ENCODE assay signal across 11 mouse cellular contexts in genomic region chr14:25243289-25243688, GRCm38 (mm10).
DNase-seq lines count a peak whose midpoint lies in the region; ATAC-seq lines count a peak whose summit lies in the region.
"Had no signal": no experiment of that assay in that cellular context is flagged by ENCODE, and none has a peak within 500 bp of the region (broad histone marks: within the 10 kb centered on the region; RNA-seq: fewer than 3 reads in every experiment).

No protein-coding gene starts in this region.

- H3K36me3 ChIP-seq in forebrain, embryonic 14.5 days (ENCODE audit: control insufficient read depth, insufficient read depth, low read length) = no peaks in the 10 kb centered on the region
- no peaks in the 10 kb centered on the region for H3K36me3 ChIP-seq in forebrain, embryonic 11.5 days (ENCODE audit: control insufficient read depth, insufficient read depth, low read length)
- no peaks in the 10 kb centered on the region for H3K36me3 ChIP-seq in intestine, embryonic 15.5 days
- no peaks in the 10 kb centered on the region for H3K36me3 ChIP-seq in neural tube, embryonic 13.5 days

- peak; percentile 20; the same call in 1 of the 2 replicates for ATAC-seq in forebrain, embryonic 14.5 days
- ATAC-seq in forebrain, embryonic 11.5 days (replicated peaks; ENCODE audit: low FRiP score) = no peak
- ATAC-seq in intestine, embryonic 15.5 days = 0 out of 2 replicates have a peak, but pooled peaks have one; percentile 55
- ATAC-seq in neural tube, embryonic 13.5 days (ENCODE audit: low read depth) = peak; percentile 82

- H3K9ac ChIP-seq in forebrain, embryonic 14.5 days (ENCODE audit: low read length) = no peak overlapping the region
- H3K9ac ChIP-seq in forebrain, embryonic 11.5 days (ENCODE audit: low read length) = no peak overlapping the region
- no peak overlapping the region for H3K9ac ChIP-seq in intestine, embryonic 15.5 days
- no peak overlapping the region for H3K9ac ChIP-seq in neural tube, embryonic 13.5 days

- WGBS in forebrain, embryonic 14.5 days = 16% methylated on average over 4 of the region's 4 CpGs
- 56% methylated on average over 4 of the region's 4 CpGs for WGBS in forebrain, embryonic 11.5 days
- 17% methylated on average over 4 of the region's 4 CpGs for WGBS in intestine, embryonic 15.5 days
- 14% methylated on average over 4 of the region's 4 CpGs for WGBS in neural tube, embryonic 13.5 days

- no peaks in the 10 kb centered on the region for H3K4me1 ChIP-seq in forebrain, embryonic 14.5 days (ENCODE audit: control insufficient read depth, insufficient read depth, low read length)
- H3K4me1 ChIP-seq in forebrain, embryonic 11.5 days (replicated peaks; ENCODE audit: control insufficient read depth, insufficient read depth, low read length) = no peaks in the 10 kb centered on the region
- H3K4me1 ChIP-seq in intestine, embryonic 15.5 days (replicated peaks) = peaks cover 11% of the 10 kb centered on the region
- peaks cover 27% of the 10 kb centered on the region for H3K4me1 ChIP-seq in neural tube, embryonic 13.5 days (replicated peaks)
- H3K4me1 ChIP-seq: megakaryocyte, embryonic 14.5 days had no signal

- no peaks in the 10 kb centered on the region for H3K27me3 ChIP-seq in forebrain, embryonic 14.5 days (replicated peaks; ENCODE audit: control insufficient read depth, insufficient read depth, low read length)
- no peaks in the 10 kb centered on the region for H3K27me3 ChIP-seq in forebrain, embryonic 11.5 days (ENCODE audit: control insufficient read depth, insufficient read depth, low read length)
- no peaks in the 10 kb centered on the region for H3K27me3 ChIP-seq in intestine, embryonic 15.5 days (replicated peaks)
- H3K27me3 ChIP-seq in neural tube, embryonic 13.5 days = no peaks in the 10 kb centered on the region

- H3K9me3 ChIP-seq in forebrain, embryonic 14.5 days (replicated peaks; ENCODE audit: control insufficient read depth, low read length) = no peaks in the 10 kb centered on the region
- no peaks in the 10 kb centered on the region for H3K9me3 ChIP-seq in forebrain, embryonic 11.5 days (ENCODE audit: control insufficient read depth, low read length)
- H3K9me3 ChIP-seq in intestine, embryonic 15.5 days = no peaks in the 10 kb centered on the region
- H3K9me3 ChIP-seq in neural tube, embryonic 13.5 days = no peaks in the 10 kb centered on the region
- H3K9me3 ChIP-seq: megakaryocyte, embryonic 14.5 days had no signal

- no peak overlapping the region for H3K4me2 ChIP-seq in forebrain, embryonic 14.5 days (ENCODE audit: low read length)
- no peak overlapping the region for H3K4me2 ChIP-seq in forebrain, embryonic 11.5 days (ENCODE audit: low read depth, low read length, severe bottlenecking)
- H3K4me2 ChIP-seq in intestine, embryonic 15.5 days (replicated peaks) = peak overlapping the region; percentile 22; the same call in 1 of the 2 replicates
- H3K4me2 ChIP-seq in neural tube, embryonic 13.5 days = no peak overlapping the region

- no peak overlapping the region for H3K4me3 ChIP-seq in forebrain, embryonic 14.5 days (ENCODE audit: low read depth, low read length)
- no peak overlapping the region for H3K4me3 ChIP-seq in forebrain, embryonic 11.5 days (ENCODE audit: low read depth, low read length)
- H3K4me3 ChIP-seq in intestine, embryonic 15.5 days (replicated peaks) = no peak overlapping the region
- no peak overlapping the region for H3K4me3 ChIP-seq in neural tube, embryonic 13.5 days
- H3K4me3 ChIP-seq: megakaryocyte, embryonic 14.5 days had no signal

- DNase-seq in forebrain, embryonic 14.5 days (ENCODE audit: low spot score) = peak; percentile 42
- no peak for DNase-seq in forebrain, embryonic 11.5 days (ENCODE audit: low spot score)
- peak; percentile 20 for DNase-seq in lung, postnatal 14 days
- DNase-seq in lung, postnatal 10 days = no peak
- DNase-seq in urinary bladder, postnatal 14 days (ENCODE audit: low spot score) = no peak
- DNase-seq in spleen, postnatal 14 days (ENCODE audit: low spot score in 2 of 2) = no peak
- DNase-seq: adrenal gland, adult 2 months had no signal

- H3K27ac ChIP-seq in forebrain, embryonic 14.5 days (ENCODE audit: low read depth, low read length) = no peak overlapping the region
- H3K27ac ChIP-seq in forebrain, embryonic 11.5 days (ENCODE audit: low read depth, low read length) = no peak overlapping the region
- peak overlapping the region; percentile 45 for H3K27ac ChIP-seq in intestine, embryonic 15.5 days
- peak overlapping the region; percentile 75 for H3K27ac ChIP-seq in neural tube, embryonic 13.5 days (replicated peaks)
- H3K27ac ChIP-seq: kidney, postnatal 0 days had no signal

Comparison
In these comparisons a context has a peak if more than half of its experiments do, and no peak if none do; other contexts are left out.
1. DNase-seq: peak in forebrain, embryonic 14.5 days (single experiment) and lung, postnatal 14 days (single experiment); none in forebrain, embryonic 11.5 days (single experiment), lung, postnatal 10 days (single experiment), urinary bladder, postnatal 14 days (single experiment) and spleen, postnatal 14 days (0 of 2).
2. H3K27ac ChIP-seq: peak in intestine, embryonic 15.5 days (single experiment) and neural tube, embryonic 13.5 days (single experiment); none in forebrain, embryonic 14.5 days (single experiment) and forebrain, embryonic 11.5 days (single experiment).